Mouse (Mus musculus): ENCODE data around the gene Elmo1. TPM values are rescaled to one million over a fixed set of nuclear protein-coding genes. Genes with fewer than 3 reads are reported as not detected.

The Elmo1 gene
- total and polyA plus RNA-seq, 3 experiments, result 23.1 to 50.2 (median 32.2) TPM

GRCm38 (mm10) chr13:20306180-20307177, 216.1 kb downstream of the Elmo1 start:
- Histone ChIP-seq H3K4me2 (ENCODE audit: insufficient read depth, low read depth, poor library complexity, severe bottlenecking) (peak overlapping the region; percentile 45; the same call in 1 of the 2 replicates), H3K36me3 (replicated peaks in 1 of 2; ENCODE audit: control insufficient read depth in 1 of 2, insufficient read depth in 1 of 2, low read length in 1 of 2) (peaks cover 33 to 75% of the 10 kb centered on the region in 2 experiments), H3K4me1 (ENCODE audit: control insufficient read depth in 1 of 2, insufficient read depth in 2 of 2) (peaks cover 19 to 42% of the 10 kb centered on the region in 2 experiments), H3K79me2 (replicated peaks; ENCODE audit: control insufficient read depth, extremely low read depth, insufficient read depth, poor library complexity, severe bottlenecking) (no peaks in the 10 kb centered on the region), H3K9ac (ENCODE audit: insufficient read depth, low read depth) (no peak overlapping the region), H3K27me3 (replicated peaks) (no peaks in the 10 kb centered on the region), H3K4me3 (replicated peaks in 1 of 3; ENCODE audit: low read depth in 2 of 3, low read length in 2 of 3, poor library complexity in 1 of 3) (no peak overlapping the region), H3K9me3 (replicated peaks; ENCODE audit: low read length) (no peaks in the 10 kb centered on the region), H3K27ac (ENCODE audit: insufficient read depth, low read depth) (peak overlapping the region; percentile 45; the same call in 1 of the 2 replicates)
- in situ Hi-C loops (cut with MboI; ENCODE audit: low pct_ligation_motif_present, low pct_unique_long_range_greater_than_20kb, low sequenced_read_pairs), result no loop called here
- DNase-seq (ENCODE audit: extremely low read depth), result peak; percentile 53
- TF ChIP-seq MEF2A (IDR thresholded peaks at IDR 0.05; ENCODE audit: borderline replicate concordance, low read depth, low read length) (peak; percentile 70; the same call in 1 of the 2 replicates), ETS1 (conservative IDR thresholded peaks at IDR 0.05; ENCODE audit: low read depth, low read length) (0 out of 2 replicates have a peak, but pooled peaks have one; percentile 31), TBP (conservative IDR thresholded peaks at IDR 0.05; ENCODE audit: low read depth, low read length) (no peak), BHLHE40 (IDR thresholded peaks at IDR 0.05; ENCODE audit: low read depth, low read length) (peak; percentile 46)
- dilution Hi-C loops (cut with MboI; ENCODE audit: extremely low pct_ligation_motif_present, extremely low pct_unique_long_range_greater_than_20kb, low sequenced_read_pairs), result no loop called here

- in situ Hi-C loops (cut with MboI; ENCODE audit: low pct_ligation_motif_present, low pct_unique_long_range_greater_than_20kb, low sequenced_read_pairs), result no loop called here
- H3K27me3 ChIP-seq (replicated peaks), result no peaks in the 10 kb centered on the region
- dilution Hi-C loops (cut with MboI; ENCODE audit: extremely low pct_ligation_motif_present, extremely low pct_unique_long_range_greater_than_20kb, low sequenced_read_pairs), result no loop called here
- no peaks in the 10 kb centered on the region for H3K9me3 ChIP-seq (replicated peaks; ENCODE audit: low read length)
- no peaks in the 10 kb centered on the region for H3K79me2 ChIP-seq (replicated peaks; ENCODE audit: control insufficient read depth, extremely low read depth, insufficient read depth, poor library complexity, severe bottlenecking)
- peaks cover 19 to 51% of the 10 kb centered on the region in 2 experiments for H3K4me1 ChIP-seq (ENCODE audit: control insufficient read depth in 1 of 2, insufficient read depth in 2 of 2)
- peaks cover 24 to 72% of the 10 kb centered on the region in 2 experiments for H3K36me3 ChIP-seq (replicated peaks in 1 of 2; ENCODE audit: control insufficient read depth in 1 of 2, insufficient read depth in 1 of 2, low read length in 1 of 2)
- TF ChIP-seq ZNF384 (IDR thresholded peaks at IDR 0.05; ENCODE audit: low read depth, low read length), result no peak
- TF ChIP-seq MYC (IDR thresholded peaks at IDR 0.05; ENCODE audit: low read depth, low read length), result no peak
- TF ChIP-seq MAFK (IDR thresholded peaks at IDR 0.05; ENCODE audit: insufficient replicate concordance, low read length), result no peak
- TF ChIP-seq CHD2 (IDR thresholded peaks at IDR 0.05; ENCODE audit: low read length), result no peak
- TF ChIP-seq USF2 (conservative IDR thresholded peaks at IDR 0.05; ENCODE audit: low read depth, low read length), result no peak
- no peak for TF ChIP-seq BHLHE40 (IDR thresholded peaks at IDR 0.05; ENCODE audit: low read depth, low read length)
- TF ChIP-seq USF1 (IDR thresholded peaks at IDR 0.05; ENCODE audit: low read depth, low read length), result no peak
- H3K27ac ChIP-seq (ENCODE audit: insufficient read depth, low read depth), result no peak overlapping the region
- H3K4me2 ChIP-seq (ENCODE audit: insufficient read depth, low read depth, poor library complexity, severe bottlenecking), result no peak overlapping the region; the same call in 1 of the 2 replicates
- H3K9ac ChIP-seq (ENCODE audit: insufficient read depth, low read depth), result no peak overlapping the region
- H3K4me3 ChIP-seq (replicated peaks in 1 of 3; ENCODE audit: low read depth in 2 of 3, low read length in 2 of 3, poor library complexity in 1 of 3), result no peak overlapping the region
- no peak for DNase-seq (ENCODE audit: extremely low read depth)
Observed at GRCm38 (mm10) chr13:20307381-20307780, 217.0 kb downstream of the Elmo1 start.
